Mouse (Mus musculus) lung, adult 2 months (tissue): ENCODE results near the gene Preb. TPM values are rescaled to one million over a fixed set of nuclear protein-coding genes. Genes with fewer than 3 reads are reported as not detected.

ENCODE experiments used
- DNase-seq: peaks from one replicate; pipeline ENCODE4 v3.0.0; 2022
- H3K4me1 ChIP-seq: fragments of 200-500 bp; 2 replicates; pipeline ENCODE4 v1.6.1; 2011; ENCODE audit warnings: low read length; ENCODE audit not compliant: control insufficient read depth, insufficient read depth
- H3K4me3 ChIP-seq: fragments of 200-500 bp; replicated peaks from 2 replicates; pipeline ENCODE3; 2011; ENCODE audit warnings: low read depth, mild to moderate bottlenecking, control low read depth, low read length; ENCODE audit errors: extremely low read depth
- CTCF ChIP-seq: fragments of 200-500 bp; IDR thresholded peaks from 2 replicates; pipeline ENCODE4 v1.5.1; 2011; ENCODE audit warnings: mild to moderate bottlenecking, low read length, control low read depth; ENCODE audit not compliant: insufficient read depth
- POLR2A ChIP-seq: fragments of 200-500 bp; IDR thresholded peaks from 2 replicates; pipeline ENCODE4 v1.6.1; 2011; ENCODE audit warnings: low read depth, mild to moderate bottlenecking, control low read depth, low read length, borderline replicate concordance; ENCODE audit errors: extremely low read depth
- WGBS: fragments of 180-500 bp; shearing (Covaris S2); methylation state at CpG from one replicate; pipeline ENCODE4 v1.1.7; 2018; 5-methylcytosine and 5-hydroxymethylcytosine counted together
- polyA plus RNA-seq: library from polyadenylated mRNA; depleted of rRNA; stranded (reverse); fragments of >200 nt; gene quantifications from 2 replicates; pipeline ENCODE4 v1.2.3, GENCODE M21; 2012

Preb gene
- polyA plus RNA-seq, 1 experiment, result 253 TPM

DNA sequence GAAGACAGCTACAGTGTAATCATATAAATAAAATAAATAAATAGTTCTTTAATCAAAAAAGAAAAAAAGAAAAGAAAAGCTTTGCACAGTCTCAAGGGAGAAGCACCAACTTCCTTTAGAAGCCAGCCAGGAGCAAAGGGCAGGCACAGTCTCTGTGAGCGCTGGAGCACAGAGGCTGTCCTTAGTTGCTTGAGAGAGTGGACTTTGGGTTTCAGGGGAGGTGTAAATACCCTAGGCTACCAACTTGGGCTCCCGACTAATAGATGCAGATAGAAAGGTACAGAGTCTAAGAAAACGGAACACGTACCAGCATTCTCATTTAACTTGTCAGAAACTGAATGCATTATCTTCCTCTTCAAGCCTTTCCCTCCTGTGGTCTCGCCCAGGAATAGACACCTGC is 11.5 kb downstream of the Preb start:
- TF ChIP-seq POLR2A, result no peak
- no peak for TF ChIP-seq CTCF
- WGBS, result 82% methylated on average over 5 of the region's 5 CpGs
- no peak overlapping the region for H3K4me3 ChIP-seq

DNA sequence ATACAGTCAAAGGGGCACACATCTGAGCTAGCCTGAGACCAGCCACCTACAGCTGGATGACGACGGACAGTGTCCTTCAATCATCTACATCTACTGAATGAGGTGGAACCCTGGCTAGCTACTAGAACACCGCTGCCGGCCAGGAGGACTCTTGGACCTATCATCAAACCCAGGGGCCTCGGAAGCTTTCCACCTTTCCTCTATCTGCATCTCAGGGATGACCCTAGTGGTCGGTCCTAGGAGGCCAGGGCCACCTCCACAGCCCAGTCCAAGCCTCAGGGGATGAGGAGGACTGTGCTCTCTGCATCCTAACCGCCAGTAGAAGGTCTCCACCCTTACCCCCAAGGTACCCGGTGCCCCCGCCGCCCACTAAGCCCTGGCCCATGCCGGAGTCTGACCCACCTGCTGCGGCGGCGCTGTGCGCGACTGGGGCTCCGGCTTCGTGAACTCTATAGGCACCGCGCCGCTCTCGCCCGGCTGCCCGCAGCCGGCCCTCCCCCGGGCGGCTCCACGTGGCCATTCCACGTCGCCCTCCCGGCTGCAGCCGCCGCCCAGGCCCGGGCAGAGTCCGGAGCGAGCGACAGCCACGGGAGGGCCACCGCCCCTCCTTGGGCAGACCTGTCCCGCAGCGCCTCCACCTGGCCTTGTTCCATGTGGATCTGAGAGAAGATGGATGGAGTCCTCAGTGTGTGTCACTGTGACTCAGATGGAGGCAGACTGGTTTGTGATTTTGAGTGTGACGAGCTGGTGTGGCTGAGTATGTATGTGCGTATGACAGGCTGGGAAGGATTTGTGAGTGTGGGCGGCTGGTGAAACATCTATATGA is 15.0 kb downstream of the Preb start, which contains the start of gene Cgref1:
Cgref1 (minus strand) TSS at position 636 of the 826 bp plus-strand sequence.
- 9% methylated on average over 44 of the region's 44 CpGs for WGBS
- no peaks in the 10 kb centered on the region for H3K4me1 ChIP-seq
- TF ChIP-seq CTCF, result no peak
- H3K4me3 ChIP-seq, result no peak within 1 kb of the TSS
- DNase-seq, result peak; percentile 34

More for the DNA sequence above, 11.5 kb downstream of the Preb start:
- no peaks in the 10 kb centered on the region for H3K4me1 ChIP-seq
- DNase-seq, result no peak

DNA sequence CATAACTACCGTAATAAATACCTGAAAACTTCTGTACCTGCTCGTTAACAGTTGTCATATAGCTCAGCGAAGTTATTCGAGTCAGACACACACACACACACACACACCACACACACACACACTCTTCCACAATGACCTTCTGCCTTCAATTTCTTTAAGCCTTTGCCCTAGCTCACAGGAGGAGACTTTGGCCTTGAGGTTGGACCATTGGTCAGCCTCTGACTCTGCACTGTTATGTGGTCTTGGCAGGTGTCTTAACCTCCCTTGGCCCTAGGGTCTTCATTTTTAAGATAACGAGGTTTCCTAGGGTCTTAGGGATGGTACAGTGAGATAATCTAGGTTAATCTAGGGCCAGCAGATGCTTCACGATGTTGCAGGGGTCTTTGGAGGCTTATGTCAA is 15.8 kb downstream of the Preb start:
- TF ChIP-seq POLR2A (no peak), CTCF (no peak)
- 92% methylated on average over 6 of the region's 6 CpGs for WGBS
- DNase-seq, result no peak
- no peak overlapping the region for H3K4me3 ChIP-seq
- H3K4me1 ChIP-seq, result no peaks in the 10 kb centered on the region

DNA sequence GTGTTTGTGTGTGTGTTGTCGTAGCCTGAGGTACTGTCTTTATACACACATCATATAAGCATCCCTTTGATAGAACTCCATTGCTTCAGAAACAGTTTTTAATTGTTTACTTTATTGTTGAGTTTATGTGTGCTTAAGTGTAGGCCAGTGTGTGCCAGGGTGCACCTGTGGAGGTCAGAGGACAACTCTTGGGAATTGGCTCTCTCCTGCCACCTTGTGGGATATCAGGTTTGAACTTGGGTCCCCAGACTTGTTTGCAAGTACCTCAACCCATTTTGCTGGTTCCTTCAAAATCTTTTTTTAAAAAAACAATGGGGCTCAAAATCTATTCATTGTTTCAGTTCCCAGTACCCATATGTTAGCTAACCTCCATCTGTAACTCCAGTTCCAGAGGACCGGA is 17.2 kb downstream of the Preb start:
- no peak for DNase-seq
- 90% methylated on average over 2 of the region's 2 CpGs for WGBS
- Histone ChIP-seq H3K4me1 (no peaks in the 10 kb centered on the region), H3K4me3 (no peak overlapping the region)
- peak; percentile 39; the same call in 1 of the 2 replicates for TF ChIP-seq CTCF
- no peak for TF ChIP-seq POLR2A

DNA sequence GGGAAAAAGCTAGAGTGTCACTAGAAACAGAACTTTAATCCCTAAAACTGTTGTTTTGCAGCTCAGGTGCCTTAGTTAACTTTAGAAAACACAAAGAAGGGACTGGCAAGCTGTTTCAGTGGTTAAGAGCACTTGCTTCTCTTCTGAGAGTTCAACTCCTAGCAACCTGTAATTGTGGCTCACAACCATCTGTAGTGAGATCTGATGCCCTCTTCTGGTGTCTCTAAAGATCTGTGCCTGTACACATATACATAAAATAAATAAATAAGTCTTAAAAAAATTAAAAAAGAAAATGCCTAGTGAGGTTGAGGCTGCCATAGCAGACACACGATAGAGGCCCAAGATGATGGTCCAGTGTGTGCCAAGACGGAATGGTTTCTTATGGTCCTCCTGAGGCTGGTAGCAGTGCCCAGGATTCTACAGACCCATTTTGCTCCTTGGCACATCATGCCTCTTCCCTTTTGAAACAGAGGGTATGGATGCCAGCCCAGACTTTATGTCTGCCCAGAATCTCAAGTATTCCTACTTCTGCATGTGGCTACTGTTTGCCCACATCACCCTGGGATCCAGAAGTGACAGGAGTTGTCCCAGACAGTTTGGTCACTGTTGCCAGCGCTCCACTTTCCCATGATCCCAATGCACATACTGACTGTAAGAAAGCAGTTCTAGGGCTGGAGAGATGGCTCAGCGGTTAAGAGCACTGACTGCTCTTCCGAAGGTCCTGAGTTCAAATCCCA is 25.3 kb downstream of the Preb start:
- DNase-seq, result no peak
- no peaks in the 10 kb centered on the region for H3K4me1 ChIP-seq
- no peak overlapping the region for H3K4me3 ChIP-seq
- no peak for TF ChIP-seq CTCF
- TF ChIP-seq POLR2A, result no peak
- WGBS, result 92% methylated on average over 5 of the region's 5 CpGs

DNA sequence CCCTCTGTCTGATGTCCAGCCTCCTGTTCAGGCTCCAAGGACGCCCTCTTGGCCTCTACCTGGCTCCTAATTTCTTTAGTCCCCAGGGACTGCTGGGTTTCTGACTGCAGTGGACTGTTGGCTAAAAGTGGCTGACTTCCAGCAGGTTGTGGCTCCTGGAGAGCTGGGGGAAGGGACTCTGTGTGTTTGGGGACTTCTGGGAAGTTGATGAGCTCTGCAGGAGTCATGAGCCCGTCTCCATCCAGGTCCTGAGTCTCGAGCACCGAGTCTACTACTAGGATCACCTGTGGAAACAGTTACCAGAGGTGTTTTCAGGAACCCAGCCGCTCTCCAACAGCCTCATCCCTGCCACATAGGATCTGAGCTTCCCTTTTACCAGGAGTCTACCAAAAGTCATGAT is 26.5 kb downstream of the Preb start:
- TF ChIP-seq POLR2A (no peak), CTCF (no peak)
- no peak overlapping the region for H3K4me3 ChIP-seq
- WGBS, result 60% methylated on average over 5 of the region's 5 CpGs
- no peaks in the 10 kb centered on the region for H3K4me1 ChIP-seq
- no peak for DNase-seq

DNA sequence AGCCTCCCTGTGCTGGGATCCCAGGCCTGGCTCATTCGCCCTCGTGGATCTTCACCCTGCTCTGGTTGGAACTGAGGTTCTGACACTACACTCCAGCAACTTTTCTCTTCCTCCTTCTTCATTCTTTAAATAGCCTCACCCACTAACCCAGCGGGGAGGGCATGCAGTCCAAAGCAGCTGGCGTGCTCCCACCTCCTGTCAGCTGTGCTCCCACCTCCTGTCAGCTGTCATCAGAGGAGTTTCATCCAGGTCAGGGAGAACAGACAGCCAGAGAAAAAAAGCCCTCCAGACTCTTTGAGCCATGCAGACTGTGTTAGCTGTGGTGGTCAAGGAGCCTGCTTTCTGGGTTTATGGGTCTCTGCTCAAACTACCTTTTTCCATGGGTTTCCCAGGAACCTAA is 28.8 kb downstream of the Preb start:
- TF ChIP-seq POLR2A (no peak), CTCF (no peak)
- 86% methylated on average over 4 of the region's 4 CpGs for WGBS
- no peaks in the 10 kb centered on the region for H3K4me1 ChIP-seq
- no peak overlapping the region for H3K4me3 ChIP-seq
- no peak for DNase-seq

DNA sequence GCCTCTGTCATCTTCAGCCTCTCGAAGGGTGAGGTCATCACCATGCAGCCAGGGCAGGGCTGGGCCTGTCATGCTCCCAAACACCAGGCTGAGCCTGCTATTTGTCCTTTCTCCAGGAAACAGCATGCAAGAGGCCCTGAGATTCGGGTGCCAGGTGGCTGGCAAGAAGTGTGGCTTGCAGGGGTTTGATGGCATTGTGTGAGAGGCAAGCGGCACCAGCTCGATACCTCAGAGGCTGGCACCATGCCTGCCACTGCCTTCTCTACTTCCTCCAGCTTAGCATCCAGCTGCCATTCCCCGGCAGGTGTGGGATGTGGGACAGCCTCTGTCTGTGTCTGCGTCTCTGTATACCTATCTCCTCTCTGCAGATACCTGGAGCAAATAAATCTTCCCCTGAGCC is 29.3 kb downstream of the Preb start:
- WGBS, result 65% methylated on average over 6 of the region's 6 CpGs
- Histone ChIP-seq H3K4me3 (no peak overlapping the region), H3K4me1 (no peaks in the 10 kb centered on the region)
- no peak for DNase-seq
- TF ChIP-seq CTCF (no peak), POLR2A (no peak)

DNA sequence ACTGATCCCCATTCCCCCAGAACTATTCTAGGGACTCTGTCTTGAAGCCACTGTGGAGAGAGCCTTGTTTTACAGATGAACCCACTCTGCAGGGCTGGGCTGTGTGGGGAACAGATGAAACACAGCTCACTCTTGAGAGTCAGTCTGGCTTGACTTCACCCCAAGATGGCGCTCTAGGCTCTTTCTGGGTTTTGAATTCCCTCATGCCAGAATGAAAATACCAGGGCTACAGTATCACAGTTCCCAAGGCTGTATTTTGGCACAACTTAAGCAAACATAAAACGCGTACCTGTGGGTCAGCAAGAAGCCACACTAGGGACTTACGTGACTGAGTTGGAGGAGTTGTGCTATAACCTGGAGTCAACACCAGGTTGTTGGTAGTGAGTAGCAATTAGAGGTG is 30.0 kb downstream of the Preb start:
- 28% methylated on average over 4 of the region's 4 CpGs for WGBS
- no peaks in the 10 kb centered on the region for H3K4me1 ChIP-seq
- H3K4me3 ChIP-seq, result no peak overlapping the region
- DNase-seq, result peak; percentile 71
- TF ChIP-seq CTCF, result peak; percentile 68
- no peak for TF ChIP-seq POLR2A

DNA sequence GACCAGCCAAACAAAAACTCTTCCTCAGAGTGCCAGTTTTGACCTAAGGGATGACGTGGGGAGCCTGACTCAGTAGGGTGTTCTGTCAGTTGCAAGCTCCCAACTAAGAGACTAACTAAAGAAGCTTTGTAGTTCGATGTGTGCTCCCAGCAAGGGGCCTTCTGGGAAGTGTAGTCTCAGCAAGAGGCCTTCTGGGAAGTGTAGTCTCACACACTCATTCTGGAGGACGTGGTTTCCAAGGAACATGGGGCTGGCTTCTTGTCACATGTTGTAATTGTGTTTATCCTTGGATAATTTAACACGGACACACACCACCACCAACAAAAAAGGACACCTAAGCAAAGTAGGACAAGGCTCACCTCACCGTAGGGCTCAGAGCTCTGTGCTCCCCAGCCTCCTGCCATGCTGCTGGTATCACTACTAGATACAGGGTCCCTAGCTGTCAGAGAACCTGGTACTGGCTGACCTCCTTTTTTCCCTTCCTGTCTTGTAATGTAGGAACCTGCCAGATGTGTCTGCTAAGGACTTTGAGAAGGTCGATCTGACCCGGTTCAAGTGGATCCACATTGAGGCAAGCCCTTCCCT is 32.1 kb downstream of the Preb start:
- TF ChIP-seq CTCF, result no peak
- no peak for TF ChIP-seq POLR2A
- 44% methylated on average over 7 of the region's 7 CpGs for WGBS
- Histone ChIP-seq H3K4me1 (no peaks in the 10 kb centered on the region), H3K4me3 (no peak overlapping the region)
- DNase-seq, result no peak
